Mouse (Mus musculus) cerebellum, adult 2 months (tissue): ENCODE measurements around the gene Them7.

Experiments used
- CTCF ChIP-seq: fragments of 200-500 bp; IDR thresholded peaks from 2 replicates; pipeline ENCODE4 v1.5.1; 2011; ENCODE audit warnings: low read depth, mild to moderate bottlenecking, control low read depth, low read length, moderate library complexity, borderline replicate concordance; ENCODE audit not compliant: insufficient read depth
- POLR2A ChIP-seq: fragments of 200-500 bp; IDR thresholded peaks from 2 replicates; pipeline ENCODE4 v1.6.1; 2011; ENCODE audit warnings: low read length, control low read depth, borderline replicate concordance; ENCODE audit not compliant: insufficient read depth

- no peak for TF ChIP-seq POLR2A
- no peak for TF ChIP-seq CTCF
These were observed 151.6 kb downstream of the Them7 start for GRCm38 (mm10) chr2:105375705-105376104.
